Mouse (Mus musculus): ENCODE measurements around the gene Stk39.

The Stk39 gene

GRCm38 (mm10) chr2:68382394-68383059 is 89.5 kb downstream of the Stk39 start:
- no peak for DNase-seq (ENCODE audit: low spot score in 2 of 2)

- DNase-seq (ENCODE audit: low spot score in 2 of 2), result no peak
These were observed 90.2 kb downstream of the Stk39 start for GRCm38 (mm10) chr2:68381881-68382280.

GRCm38 (mm10) chr2:68381205-68381604 is 90.9 kb downstream of the Stk39 start:
- DNase-seq (ENCODE audit: low spot score in 2 of 2), result no peak

- DNase-seq (ENCODE audit: low spot score in 2 of 2), result no peak
These were observed 92.4 kb downstream of the Stk39 start for GRCm38 (mm10) chr2:68379631-68380030.

GRCm38 (mm10) chr2:68378319-68378718 is 93.7 kb downstream of the Stk39 start:
- DNase-seq (ENCODE audit: low spot score in 2 of 2), result no peak

- DNase-seq (ENCODE audit: low spot score in 2 of 2), result no peak
These were observed 94.8 kb downstream of the Stk39 start for GRCm38 (mm10) chr2:68377251-68377681.

GRCm38 (mm10) chr2:68376660-68377059 is 95.4 kb downstream of the Stk39 start:
- no peak for DNase-seq (ENCODE audit: low spot score in 2 of 2)

GRCm38 (mm10) chr2:68374202-68374601 is 97.9 kb downstream of the Stk39 start:
- no peak for DNase-seq (ENCODE audit: low spot score in 2 of 2)

GRCm38 (mm10) chr2:68371912-68372311 is 100.2 kb downstream of the Stk39 start:
- no peak for DNase-seq (ENCODE audit: low spot score in 2 of 2)

GRCm38 (mm10) chr2:68370326-68370725 is 101.7 kb downstream of the Stk39 start:
- no peak for DNase-seq (ENCODE audit: low spot score in 2 of 2)

- DNase-seq (ENCODE audit: low spot score in 2 of 2), result no peak
These were observed 103.0 kb downstream of the Stk39 start for GRCm38 (mm10) chr2:68369080-68369479.

GRCm38 (mm10) chr2:68367944-68368343 is 104.1 kb downstream of the Stk39 start:
- no peak for DNase-seq (ENCODE audit: low spot score in 2 of 2)

GRCm38 (mm10) chr2:68366897-68367193 is 105.2 kb downstream of the Stk39 start:
- DNase-seq (ENCODE audit: low spot score in 2 of 2), result no peak

GRCm38 (mm10) chr2:68366091-68366896 is 105.8 kb downstream of the Stk39 start:
- no peak for DNase-seq (ENCODE audit: low spot score in 2 of 2)

GRCm38 (mm10) chr2:68365504-68365903 is 106.6 kb downstream of the Stk39 start:
- DNase-seq (ENCODE audit: low spot score in 2 of 2), result no peak

- peak in 1 of 2 experiments; percentile 39 for DNase-seq (ENCODE audit: low spot score in 2 of 2)
These were observed 107.7 kb downstream of the Stk39 start for GRCm38 (mm10) chr2:68364181-68364900.

GRCm38 (mm10) chr2:68363159-68363558 is 108.9 kb downstream of the Stk39 start:
- no peak for DNase-seq (ENCODE audit: low spot score in 2 of 2)

- no peak for DNase-seq (ENCODE audit: low spot score in 2 of 2)
These were observed 110.4 kb downstream of the Stk39 start for GRCm38 (mm10) chr2:68361701-68362100.

- DNase-seq (ENCODE audit: low spot score in 2 of 2), result peak in 1 of 2 experiments; percentile 57
These were observed 121.4 kb downstream of the Stk39 start for GRCm38 (mm10) chr2:68350621-68351020.

GRCm38 (mm10) chr2:68349593-68350383 is 122.3 kb downstream of the Stk39 start:
- DNase-seq (ENCODE audit: low spot score in 2 of 2), result peak; percentile 46 to 78

GRCm38 (mm10) chr2:68348966-68349365 is 123.1 kb downstream of the Stk39 start:
- DNase-seq (ENCODE audit: low spot score in 2 of 2), result no peak
